Mouse (Mus musculus): ENCODE measurements around the gene Mpz. TPM values are rescaled to one million over a fixed set of nuclear protein-coding genes. Genes with fewer than 3 reads are reported as not detected.

The Mpz gene
- polyA plus RNA-seq, 1 experiment, result 0.11 TPM

GRCm38 (mm10) chr1:171113873-171114299 lies 36.6 kb upstream of the Mpz start, which contains the start of gene Cfap126:
Gene Cfap126 (plus strand): TSS chr1:171113918.
- H3ac ChIP-seq (ENCODE audit: control insufficient read depth, insufficient read length, low read depth), result peak within 1 kb of the TSS; percentile 54
- no peaks in the 10 kb centered on the region for H3K27me3 ChIP-seq (ENCODE audit: control insufficient read depth, insufficient read depth, insufficient read length)
- TF ChIP-seq CEBPB (IDR thresholded peaks at IDR 0.05; ENCODE audit: low read depth) (no peak), USF1 (IDR thresholded peaks at IDR 0.05; ENCODE audit: low read depth) (no peak), FOSL1 (IDR thresholded peaks at IDR 0.05; ENCODE audit: insufficient read depth, low read length, poor library complexity, severe bottlenecking) (no peak), MYOG (IDR thresholded peaks at IDR 0.05; ENCODE audit: control insufficient read depth, extremely low read depth, insufficient read length) (no peak), MYOD1 (IDR thresholded peaks at IDR 0.05; ENCODE audit: control insufficient read depth, insufficient read length, low read depth) (no peak), CTCF (IDR thresholded peaks at IDR 0.05; ENCODE audit: control insufficient read depth, insufficient read depth, insufficient read length) (no peak), MAX (IDR thresholded peaks at IDR 0.05) (no peak)
- no peaks in the 10 kb centered on the region for H3K36me3 ChIP-seq (ENCODE audit: control insufficient read depth, insufficient read depth)
- H3K79me2 ChIP-seq (ENCODE audit: control insufficient read depth, insufficient read depth), result no peaks in the 10 kb centered on the region
- peak within 1 kb of the TSS; percentile 15 for H3K4me3 ChIP-seq (ENCODE audit: insufficient read depth, poor library complexity, severe bottlenecking)
- no peaks in the 10 kb centered on the region for H3K79me3 ChIP-seq (ENCODE audit: low read depth)

GRCm38 (mm10) chr1:171116280-171116679 lies 34.2 kb upstream of the Mpz start:
- Histone ChIP-seq H3K36me3 (ENCODE audit: control insufficient read depth, insufficient read depth) (no peaks in the 10 kb centered on the region), H3ac (ENCODE audit: control insufficient read depth, insufficient read length, low read depth) (no peak overlapping the region), H3K4me3 (ENCODE audit: insufficient read depth, poor library complexity, severe bottlenecking) (no peak overlapping the region), H3K79me3 (ENCODE audit: low read depth) (no peaks in the 10 kb centered on the region), H3K27me3 (ENCODE audit: control insufficient read depth, insufficient read depth, insufficient read length) (no peaks in the 10 kb centered on the region), H3K79me2 (ENCODE audit: control insufficient read depth, insufficient read depth) (no peaks in the 10 kb centered on the region)
- TF ChIP-seq MAX (IDR thresholded peaks at IDR 0.05), result no peak
- no peak for TF ChIP-seq FOSL1 (IDR thresholded peaks at IDR 0.05; ENCODE audit: insufficient read depth, low read length, poor library complexity, severe bottlenecking)
- TF ChIP-seq USF1 (IDR thresholded peaks at IDR 0.05; ENCODE audit: low read depth), result no peak
- no peak for TF ChIP-seq MYOD1 (IDR thresholded peaks at IDR 0.05; ENCODE audit: control insufficient read depth, insufficient read length, low read depth)
- no peak for TF ChIP-seq MYOG (IDR thresholded peaks at IDR 0.05; ENCODE audit: control insufficient read depth, extremely low read depth, insufficient read length)
- no peak for TF ChIP-seq CEBPB (IDR thresholded peaks at IDR 0.05; ENCODE audit: low read depth)
- TF ChIP-seq CTCF (IDR thresholded peaks at IDR 0.05; ENCODE audit: control insufficient read depth, insufficient read depth, insufficient read length), result no peak

GRCm38 (mm10) chr1:171118269-171118684 lies 32.2 kb upstream of the Mpz start:
- TF ChIP-seq CEBPB (IDR thresholded peaks at IDR 0.05; ENCODE audit: low read depth), result no peak
- no peak for TF ChIP-seq CTCF (IDR thresholded peaks at IDR 0.05; ENCODE audit: control insufficient read depth, insufficient read depth, insufficient read length)
- TF ChIP-seq MYOD1 (IDR thresholded peaks at IDR 0.05; ENCODE audit: control insufficient read depth, insufficient read length, low read depth), result no peak
- TF ChIP-seq FOSL1 (IDR thresholded peaks at IDR 0.05; ENCODE audit: insufficient read depth, low read length, poor library complexity, severe bottlenecking), result no peak
- no peak for TF ChIP-seq MYOG (IDR thresholded peaks at IDR 0.05; ENCODE audit: control insufficient read depth, extremely low read depth, insufficient read length)
- no peak for TF ChIP-seq MAX (IDR thresholded peaks at IDR 0.05)
- TF ChIP-seq USF1 (IDR thresholded peaks at IDR 0.05; ENCODE audit: low read depth), result no peak
- Histone ChIP-seq H3K79me2 (ENCODE audit: control insufficient read depth, insufficient read depth) (no peaks in the 10 kb centered on the region), H3K4me3 (ENCODE audit: insufficient read depth, poor library complexity, severe bottlenecking) (no peak overlapping the region), H3K36me3 (ENCODE audit: control insufficient read depth, insufficient read depth) (no peaks in the 10 kb centered on the region), H3K27me3 (ENCODE audit: control insufficient read depth, insufficient read depth, insufficient read length) (no peaks in the 10 kb centered on the region), H3K79me3 (ENCODE audit: low read depth) (no peaks in the 10 kb centered on the region), H3ac (ENCODE audit: control insufficient read depth, insufficient read length, low read depth) (no peak overlapping the region)

DNA sequence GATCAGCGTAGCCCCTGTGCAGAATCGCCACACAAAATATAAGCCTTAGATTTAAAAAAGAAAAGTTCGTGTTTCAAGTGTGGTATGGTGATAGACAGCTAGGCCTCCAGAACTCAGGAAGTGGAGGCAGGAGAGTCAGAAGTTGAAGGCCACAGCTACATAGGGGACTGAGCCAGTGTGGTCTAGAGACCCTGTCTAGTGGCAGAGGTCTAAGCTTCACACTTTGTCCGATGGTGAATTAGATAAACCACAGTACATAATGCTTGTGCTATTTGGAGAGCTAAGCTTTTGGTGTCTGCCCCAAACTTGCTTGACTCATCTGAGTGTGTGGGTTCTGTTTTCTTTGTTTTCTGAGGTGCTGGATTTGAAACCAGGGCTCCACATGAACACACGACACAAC lies 31.5 kb upstream of the Mpz start:
- no peaks in the 10 kb centered on the region for H3K79me2 ChIP-seq (ENCODE audit: control insufficient read depth, insufficient read depth)
- no peak overlapping the region for H3K4me3 ChIP-seq (ENCODE audit: insufficient read depth, poor library complexity, severe bottlenecking)
- no peak overlapping the region for H3ac ChIP-seq (ENCODE audit: control insufficient read depth, insufficient read length, low read depth)
- H3K79me3 ChIP-seq (ENCODE audit: low read depth), result no peaks in the 10 kb centered on the region
- H3K36me3 ChIP-seq (ENCODE audit: control insufficient read depth, insufficient read depth), result no peaks in the 10 kb centered on the region
- TF ChIP-seq MYOD1 (IDR thresholded peaks at IDR 0.05; ENCODE audit: control insufficient read depth, insufficient read length, low read depth), result no peak
- no peak for TF ChIP-seq MYOG (IDR thresholded peaks at IDR 0.05; ENCODE audit: control insufficient read depth, extremely low read depth, insufficient read length)
- no peak for TF ChIP-seq CEBPB (IDR thresholded peaks at IDR 0.05; ENCODE audit: low read depth)
- no peak for TF ChIP-seq MAX (IDR thresholded peaks at IDR 0.05)
- TF ChIP-seq FOSL1 (IDR thresholded peaks at IDR 0.05; ENCODE audit: insufficient read depth, low read length, poor library complexity, severe bottlenecking), result no peak
- TF ChIP-seq USF1 (IDR thresholded peaks at IDR 0.05; ENCODE audit: low read depth), result no peak
- no peak for TF ChIP-seq CTCF (IDR thresholded peaks at IDR 0.05; ENCODE audit: control insufficient read depth, insufficient read depth, insufficient read length)
- H3K27me3 ChIP-seq (ENCODE audit: control insufficient read depth, insufficient read depth, insufficient read length), result no peaks in the 10 kb centered on the region

DNA sequence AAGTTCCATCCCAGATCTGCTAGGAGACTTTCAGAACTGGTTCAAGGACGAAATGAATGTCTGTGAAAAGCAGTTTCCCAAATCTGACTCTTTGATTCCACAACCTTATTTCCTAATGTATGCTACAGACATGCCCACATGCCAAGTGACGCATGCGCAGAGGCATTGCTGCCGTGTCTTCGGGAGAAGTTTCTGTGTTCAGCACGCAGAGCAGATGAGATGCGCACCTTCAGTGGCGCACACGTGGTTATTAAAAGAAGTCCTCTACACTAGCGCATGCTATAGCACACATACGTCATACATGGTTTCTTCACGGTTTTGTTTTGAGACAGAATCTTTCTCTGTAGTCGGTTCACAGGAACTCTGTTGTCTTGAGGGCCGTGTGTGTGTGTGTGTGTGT lies 31.1 kb upstream of the Mpz start:
- Histone ChIP-seq H3K36me3 (ENCODE audit: control insufficient read depth, insufficient read depth) (no peaks in the 10 kb centered on the region), H3K79me2 (ENCODE audit: control insufficient read depth, insufficient read depth) (no peaks in the 10 kb centered on the region), H3ac (ENCODE audit: control insufficient read depth, insufficient read length, low read depth) (no peak overlapping the region), H3K27me3 (ENCODE audit: control insufficient read depth, insufficient read depth, insufficient read length) (no peaks in the 10 kb centered on the region), H3K4me3 (ENCODE audit: insufficient read depth, poor library complexity, severe bottlenecking) (no peak overlapping the region), H3K79me3 (ENCODE audit: low read depth) (no peaks in the 10 kb centered on the region)
- TF ChIP-seq FOSL1 (IDR thresholded peaks at IDR 0.05; ENCODE audit: insufficient read depth, low read length, poor library complexity, severe bottlenecking) (no peak), MYOG (IDR thresholded peaks at IDR 0.05; ENCODE audit: control insufficient read depth, extremely low read depth, insufficient read length) (no peak), CTCF (IDR thresholded peaks at IDR 0.05; ENCODE audit: control insufficient read depth, insufficient read depth, insufficient read length) (no peak), MYOD1 (IDR thresholded peaks at IDR 0.05; ENCODE audit: control insufficient read depth, insufficient read length, low read depth) (no peak), MAX (IDR thresholded peaks at IDR 0.05) (no peak), USF1 (IDR thresholded peaks at IDR 0.05; ENCODE audit: low read depth) (no peak), CEBPB (IDR thresholded peaks at IDR 0.05; ENCODE audit: low read depth) (no peak)

All from C2C12 (cell line).